Mouse (Mus musculus) cerebellum, adult 11 months (tissue): Measurements from ENCODE around the gene Cgnl1.
A peak's percentile ranks its signal among the peaks of the same experiment; 100 is the strongest.

Experiments
- DNase-seq: peaks from one replicate; pipeline ENCODE4 v3.0.0; 2022

Gene Cgnl1

DNA sequence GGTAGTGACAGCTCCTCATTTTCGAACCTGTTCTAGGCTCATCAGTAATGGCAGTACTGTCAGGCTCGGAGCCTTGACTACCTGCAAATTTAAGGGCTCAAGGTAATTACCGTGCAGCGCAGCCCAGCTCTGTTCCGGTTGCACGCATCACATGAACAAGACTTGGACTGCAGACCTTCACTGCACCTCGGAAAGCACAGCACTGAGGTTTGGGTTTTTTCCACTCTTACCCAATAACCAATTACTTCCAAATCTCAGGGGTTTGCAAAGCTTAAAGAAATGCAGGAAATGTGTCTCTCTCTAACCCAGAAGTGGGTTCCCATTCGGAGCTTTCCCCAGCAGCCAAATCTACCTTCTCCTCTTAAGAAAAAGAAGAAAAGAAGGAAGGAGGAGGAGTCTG, 5.1 kb downstream of the Cgnl1 start:
- DNase-seq: no peak

DNA sequence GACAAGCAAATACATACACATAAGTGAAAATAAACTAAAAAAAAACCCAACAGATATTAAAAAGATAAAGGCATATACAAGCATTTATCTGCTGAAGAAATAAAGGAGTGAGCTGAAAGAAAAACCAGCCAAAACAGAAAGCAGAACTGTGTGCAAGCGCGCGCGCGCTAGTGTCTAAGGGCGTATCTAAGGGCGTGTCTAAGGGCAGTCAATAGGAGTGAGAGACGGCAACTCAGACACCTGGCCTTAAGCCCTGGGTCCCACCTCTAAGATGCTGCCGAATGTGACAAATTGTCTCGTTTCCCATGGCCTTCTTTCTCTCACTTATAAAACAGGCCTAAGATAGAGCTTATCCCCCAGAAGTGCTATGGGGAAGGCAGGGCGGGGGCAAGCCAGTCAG, 6.9 kb downstream of the Cgnl1 start:
- no peak for DNase-seq

DNA sequence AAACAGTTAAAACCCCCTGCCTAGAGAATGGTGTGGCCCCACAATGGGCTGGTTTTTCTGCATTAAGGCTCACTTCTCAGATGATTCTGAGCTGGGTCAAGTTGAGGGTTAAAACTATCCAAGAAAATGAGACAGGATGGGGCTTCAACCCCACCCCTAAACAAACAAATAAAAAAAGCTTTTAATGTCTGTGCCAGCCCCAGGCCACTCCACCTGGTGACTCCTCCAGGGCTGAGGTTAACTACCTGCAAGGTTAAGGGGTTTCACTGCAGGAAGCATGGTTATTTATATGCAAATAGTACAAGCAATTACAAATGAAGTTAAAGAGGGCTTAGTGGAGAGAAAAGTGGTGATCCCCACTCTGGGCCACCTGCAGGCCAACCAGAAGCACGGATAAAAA, 8.1 kb downstream of the Cgnl1 start:
- no peak for DNase-seq

DNA sequence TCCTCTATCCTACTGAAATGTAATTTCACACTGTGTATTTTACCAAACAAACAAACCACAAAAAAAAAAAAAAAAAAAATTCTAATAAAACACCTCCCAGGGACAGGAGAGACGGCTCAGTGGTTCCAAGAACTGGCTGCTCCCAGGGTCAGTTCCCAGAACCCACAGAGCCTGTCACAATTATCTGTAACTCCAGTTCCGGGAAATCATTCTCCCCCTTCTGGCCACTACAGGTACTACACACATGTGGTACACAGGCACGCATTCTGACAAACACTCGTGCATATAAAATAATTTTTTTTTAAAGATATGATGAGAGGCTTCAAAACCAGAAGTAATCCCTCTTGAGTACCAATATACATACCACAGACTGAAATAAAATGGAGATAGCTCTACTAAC, 9.7 kb downstream of the Cgnl1 start:
- DNase-seq: no peak

DNA sequence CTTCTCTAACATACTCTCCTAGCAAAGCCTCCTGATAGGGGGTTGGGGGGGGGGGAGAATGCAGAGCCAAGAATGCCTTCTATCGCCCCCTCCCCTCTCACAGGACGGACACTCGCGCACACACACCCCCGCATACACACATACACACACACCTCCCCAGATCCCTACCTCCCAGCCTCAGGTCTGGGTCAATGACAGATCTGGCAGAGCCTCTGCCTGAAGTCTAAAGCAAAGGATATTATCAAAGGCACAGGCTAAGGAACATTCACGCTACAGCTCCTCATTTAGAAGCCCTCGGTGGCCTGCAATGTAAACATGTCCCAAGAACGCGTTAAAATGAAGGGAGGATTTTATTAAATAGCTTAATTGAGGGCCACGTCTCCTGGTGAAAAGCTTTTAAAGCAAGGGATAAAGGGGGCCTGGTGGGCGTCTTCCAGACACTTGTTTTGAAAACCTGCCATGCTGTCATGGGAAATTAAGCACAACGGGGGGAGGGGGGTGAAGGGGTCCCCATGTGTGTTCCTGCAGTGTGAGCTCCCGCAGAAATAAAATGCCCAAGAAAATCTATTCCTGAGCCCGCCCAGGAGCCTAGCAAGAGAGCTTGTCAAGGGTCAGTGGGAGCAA, 10.8 kb downstream of the Cgnl1 start:
- no peak for DNase-seq

DNA sequence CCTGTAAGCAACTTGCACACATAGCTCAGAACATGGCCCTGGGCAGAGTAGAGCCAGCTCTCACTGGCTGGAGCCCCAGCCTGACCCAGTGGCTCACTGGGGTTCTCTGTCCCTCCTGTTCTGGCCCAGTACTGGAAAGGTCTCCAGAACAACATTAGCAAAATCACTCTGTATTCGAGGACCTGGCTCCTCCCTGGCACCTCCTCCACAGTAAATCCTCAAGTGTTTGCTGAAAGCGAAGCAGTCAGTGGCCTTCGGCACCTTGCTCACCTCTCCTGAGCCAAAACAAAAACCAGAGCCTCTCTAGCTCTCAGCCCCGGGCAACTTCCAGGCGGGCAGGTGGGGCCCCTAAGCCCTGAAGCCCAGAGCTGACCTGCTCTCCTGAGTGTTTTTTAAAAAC, 11.5 kb downstream of the Cgnl1 start:
- DNase-seq: no peak

DNA sequence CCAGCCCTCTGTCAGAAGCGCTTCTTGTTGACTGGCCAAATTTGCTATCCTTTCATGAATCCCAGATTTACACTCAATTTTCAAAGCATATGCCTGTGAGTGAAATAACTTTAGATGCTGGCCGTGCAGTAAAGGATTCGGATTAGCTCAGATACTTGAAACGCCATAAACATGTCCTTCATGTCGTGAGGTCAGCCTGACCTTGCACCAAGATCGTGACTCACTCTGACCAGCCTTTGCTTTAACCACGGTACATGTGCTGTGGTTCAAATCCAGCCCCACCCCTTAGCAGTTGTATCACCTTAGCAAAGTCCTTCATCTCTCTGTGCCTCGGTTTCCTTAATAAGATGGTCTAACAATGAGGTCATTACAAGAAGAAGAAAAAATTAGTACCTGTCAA, 14.0 kb downstream of the Cgnl1 start:
- no peak for DNase-seq

DNA sequence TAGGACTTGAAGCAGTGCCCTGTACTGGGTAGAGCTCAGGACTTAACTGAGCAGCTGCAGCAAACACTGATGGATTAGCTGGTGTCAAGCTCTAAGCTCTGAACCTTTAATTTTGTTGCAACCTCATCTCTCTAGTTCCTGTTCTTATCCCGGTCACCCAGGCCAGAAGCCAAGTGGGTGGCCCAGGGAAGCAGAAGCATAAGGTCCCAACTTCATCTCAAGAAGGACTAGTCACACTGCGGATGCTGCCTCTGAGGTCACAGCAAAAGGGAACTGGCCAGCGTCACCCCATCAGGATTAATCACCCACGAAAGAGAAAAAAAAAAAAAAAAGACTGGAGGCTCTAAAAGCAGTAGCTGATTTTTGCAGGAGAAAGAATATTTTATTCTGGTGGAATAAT, 14.5 kb downstream of the Cgnl1 start:
- DNase-seq: no peak

DNA sequence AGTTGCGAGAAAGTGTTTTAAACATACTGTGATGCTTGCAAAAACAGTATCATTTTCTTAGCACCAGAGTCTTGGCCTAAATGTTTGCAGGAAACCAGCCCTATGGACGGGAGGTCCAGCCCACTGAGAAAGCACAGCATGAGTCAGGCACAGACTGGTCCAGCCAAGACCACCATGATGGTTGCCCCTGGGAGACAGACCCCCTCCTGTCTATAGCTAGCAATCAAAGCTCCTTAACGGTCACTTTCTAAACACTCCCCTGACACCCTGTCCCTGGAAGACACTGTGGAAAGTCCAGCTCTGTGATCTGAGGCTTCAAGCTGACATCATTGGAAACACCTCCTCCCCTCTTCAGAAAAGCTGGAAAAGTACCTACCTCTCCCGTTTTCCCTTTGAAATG, 17.4 kb downstream of the Cgnl1 start:
- DNase-seq: no peak

DNA sequence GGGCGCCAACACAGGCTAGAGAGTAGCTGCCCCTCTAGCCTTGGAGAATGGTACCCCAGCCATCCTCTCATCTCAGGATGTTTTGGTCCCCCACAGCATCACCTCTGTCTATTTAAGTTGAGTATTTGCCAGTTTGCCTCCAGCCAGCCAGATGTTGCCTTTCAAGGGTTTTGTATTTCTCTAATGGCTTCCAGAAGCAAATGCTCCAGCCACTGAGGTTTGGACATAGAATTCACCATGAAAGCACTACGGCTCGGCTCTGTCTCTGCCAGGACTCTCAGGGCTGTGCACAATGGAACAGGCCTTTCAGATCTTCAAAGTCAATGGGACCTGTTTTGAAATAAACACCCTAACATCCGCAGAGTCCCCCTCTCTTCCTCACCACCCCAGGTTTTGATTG, 17.9 kb downstream of the Cgnl1 start:
- no peak for DNase-seq

DNA sequence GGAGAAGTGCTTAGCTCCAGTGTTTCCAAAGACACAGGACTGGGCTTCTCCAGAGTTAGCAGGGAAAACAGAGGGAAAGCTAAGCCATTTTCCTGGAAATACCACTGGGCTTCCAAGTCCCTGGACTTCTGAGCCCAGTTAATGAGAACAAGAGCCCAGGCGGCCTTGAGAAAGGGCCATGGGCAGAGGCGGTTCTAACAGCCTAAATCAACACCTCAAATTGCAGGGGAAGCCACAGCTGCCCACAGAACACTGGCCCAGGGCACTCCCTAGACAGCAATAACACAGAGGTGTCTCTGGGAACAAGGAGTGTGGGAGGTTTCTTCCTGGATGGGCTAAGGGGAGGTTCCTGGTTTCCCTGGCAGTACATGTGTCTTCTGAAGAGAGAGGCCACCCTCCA, 18.3 kb downstream of the Cgnl1 start:
- DNase-seq: no peak

DNA sequence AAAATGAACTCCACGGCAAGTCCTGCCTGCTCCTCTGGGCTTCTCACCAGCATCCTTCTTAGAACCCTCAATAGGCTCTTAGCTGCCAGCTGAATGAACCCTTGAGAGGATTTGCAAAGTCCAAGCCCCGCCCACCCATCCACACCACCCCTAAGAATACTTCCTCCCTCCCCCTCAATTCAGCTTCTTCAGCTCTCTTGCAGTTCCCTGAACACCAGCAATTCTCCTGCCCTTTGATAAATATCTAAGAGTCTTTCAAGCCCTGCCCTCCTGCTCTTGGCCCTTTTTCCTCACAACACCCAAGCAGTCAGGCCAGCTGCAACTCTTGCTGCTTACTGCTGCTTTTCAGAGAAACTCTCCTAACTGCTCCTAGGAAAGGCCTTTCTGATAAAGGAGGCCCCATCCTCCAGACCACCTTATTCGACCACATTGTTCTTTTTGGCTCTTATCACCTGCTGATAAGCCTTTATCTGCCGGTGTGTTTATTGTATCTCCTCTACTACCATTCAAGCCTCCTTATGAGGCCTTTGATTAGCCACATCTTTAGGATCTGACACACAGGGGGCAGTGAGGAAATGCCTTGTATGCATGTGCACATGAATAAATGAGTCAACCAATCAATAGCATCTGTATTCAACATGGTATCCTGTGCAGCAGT, 21.3 kb downstream of the Cgnl1 start:
- DNase-seq: no peak

DNA sequence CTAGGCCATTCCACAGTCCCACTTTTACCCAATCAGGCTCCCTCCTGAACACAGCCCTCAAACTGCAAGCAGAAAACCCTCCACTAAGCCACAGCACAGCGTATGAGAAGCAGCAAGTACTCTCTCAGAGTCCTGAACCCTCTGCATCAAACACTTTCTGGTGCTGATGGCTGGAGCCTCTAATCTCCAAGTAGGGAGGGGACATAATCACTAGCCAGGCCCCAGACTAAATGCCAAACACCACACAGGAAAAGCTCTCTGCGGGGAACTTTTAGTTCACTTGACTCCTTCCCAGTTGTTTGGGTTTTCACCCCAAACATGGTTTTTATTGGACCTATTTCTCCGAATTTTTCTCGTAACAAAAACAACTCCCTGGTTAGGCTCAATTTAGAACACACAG, 25.0 kb downstream of the Cgnl1 start:
- DNase-seq: no peak

DNA sequence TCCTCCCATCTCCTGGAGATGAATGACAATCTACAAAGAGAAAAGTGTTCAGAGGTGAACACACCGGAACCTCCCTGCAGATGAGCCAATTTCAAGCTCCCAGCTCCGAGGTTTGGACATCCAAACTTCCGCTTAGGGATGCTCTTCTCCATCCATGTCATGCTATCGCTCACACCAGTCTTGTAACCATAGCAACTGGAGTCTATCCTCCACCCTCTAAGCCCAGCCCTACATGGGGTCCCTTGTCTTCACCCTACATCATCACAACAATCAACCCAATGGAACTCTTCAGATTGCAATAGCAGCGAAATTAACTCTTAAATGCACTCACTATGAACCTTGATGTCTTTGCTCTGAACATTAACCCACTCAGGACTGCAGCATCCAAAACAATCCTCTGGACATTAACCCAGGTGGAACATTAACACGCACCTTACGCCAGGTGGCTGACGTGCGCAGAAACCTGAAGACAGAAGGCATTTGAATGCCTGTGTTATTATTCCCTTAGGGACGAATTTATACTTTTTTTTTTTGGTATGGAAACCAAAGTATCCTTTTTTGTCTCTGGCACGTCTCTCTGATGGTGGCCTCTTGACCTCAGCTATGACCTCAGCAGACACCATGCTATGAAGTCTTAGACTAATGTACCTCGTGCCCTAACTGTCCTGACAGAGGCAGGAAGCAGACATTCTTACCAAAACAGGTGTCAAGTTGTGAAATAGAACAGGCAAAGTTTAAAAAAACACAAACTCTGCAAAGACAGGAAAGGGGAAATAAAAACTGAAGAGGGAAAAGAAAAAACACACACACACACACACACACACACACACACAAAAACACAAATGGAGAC, 33.1 kb downstream of the Cgnl1 start:
- no peak for DNase-seq

DNA sequence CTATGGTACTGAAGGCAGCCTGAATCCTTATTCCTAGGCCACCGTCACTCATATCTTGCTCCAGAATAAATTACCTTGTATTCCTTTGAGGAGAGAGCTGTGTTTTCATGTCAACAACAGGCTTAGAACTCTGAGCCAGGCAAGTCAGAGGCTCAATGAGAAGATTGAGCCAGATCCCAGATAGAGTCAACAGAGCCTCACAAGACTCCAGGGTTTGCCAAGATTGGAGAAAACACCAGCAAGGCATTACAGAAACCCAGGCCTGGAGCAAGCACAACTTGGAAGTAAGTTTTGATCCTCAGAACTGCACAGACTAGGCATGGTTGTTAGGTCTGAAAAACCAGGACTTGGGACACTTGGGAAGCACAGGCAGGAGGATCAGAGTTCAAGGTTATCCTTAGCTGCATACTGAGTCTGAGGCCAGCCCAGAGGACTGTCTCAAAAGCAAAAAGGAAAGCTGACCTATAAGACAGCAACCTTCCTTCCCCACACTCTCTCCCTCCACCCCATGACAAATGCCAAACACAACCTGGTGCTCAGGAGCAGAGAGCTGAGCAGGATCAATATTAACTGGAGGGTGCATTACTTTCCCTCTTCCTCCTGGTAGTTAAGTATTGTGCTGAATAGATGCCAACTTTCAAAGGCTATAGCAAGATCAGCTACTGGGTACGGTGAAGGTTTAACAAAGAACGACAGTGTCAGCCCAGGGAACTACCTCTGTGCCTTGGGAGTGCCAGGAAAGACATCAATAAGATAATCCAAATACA, 34.0 kb downstream of the Cgnl1 start:
- no peak for DNase-seq

DNA sequence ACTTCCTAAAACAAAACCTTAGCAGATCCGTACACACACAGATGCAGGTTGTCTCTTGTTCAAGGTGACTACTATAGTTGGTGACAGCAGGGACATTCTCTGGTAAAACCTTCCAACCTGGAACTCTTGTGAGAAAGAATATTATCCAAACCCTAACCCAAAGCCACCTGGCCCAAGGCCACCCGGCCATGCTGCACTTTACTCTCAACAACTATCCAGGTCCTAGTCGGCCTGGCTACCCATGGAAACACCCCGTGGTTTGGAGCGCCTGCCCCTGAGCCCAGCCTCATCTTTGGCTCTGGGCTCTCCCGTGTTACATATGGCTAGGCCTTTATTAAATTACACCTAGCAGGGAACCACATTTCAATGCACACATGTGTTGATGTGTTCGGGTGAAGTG, 35.5 kb downstream of the Cgnl1 start:
- no peak for DNase-seq

DNA sequence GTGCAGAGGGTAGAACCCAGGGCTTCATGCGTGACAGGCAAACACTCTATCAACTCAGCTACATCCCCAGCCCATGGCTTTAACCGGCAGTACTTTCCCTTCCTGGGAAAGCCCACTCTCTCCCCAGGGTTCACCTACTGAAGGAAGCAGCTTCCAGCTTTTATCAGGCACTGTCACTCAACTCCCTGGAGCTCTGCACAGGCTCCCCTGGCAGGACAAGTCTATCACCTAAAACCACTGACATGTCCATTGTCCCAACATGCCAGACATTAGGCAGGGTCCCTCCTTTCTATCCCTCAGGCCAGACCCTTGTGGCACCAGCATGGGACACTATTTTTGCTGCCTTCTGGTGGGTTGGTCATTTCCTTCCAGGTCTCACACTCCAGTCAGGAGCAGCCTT, 37.8 kb downstream of the Cgnl1 start:
- DNase-seq: no peak

DNA sequence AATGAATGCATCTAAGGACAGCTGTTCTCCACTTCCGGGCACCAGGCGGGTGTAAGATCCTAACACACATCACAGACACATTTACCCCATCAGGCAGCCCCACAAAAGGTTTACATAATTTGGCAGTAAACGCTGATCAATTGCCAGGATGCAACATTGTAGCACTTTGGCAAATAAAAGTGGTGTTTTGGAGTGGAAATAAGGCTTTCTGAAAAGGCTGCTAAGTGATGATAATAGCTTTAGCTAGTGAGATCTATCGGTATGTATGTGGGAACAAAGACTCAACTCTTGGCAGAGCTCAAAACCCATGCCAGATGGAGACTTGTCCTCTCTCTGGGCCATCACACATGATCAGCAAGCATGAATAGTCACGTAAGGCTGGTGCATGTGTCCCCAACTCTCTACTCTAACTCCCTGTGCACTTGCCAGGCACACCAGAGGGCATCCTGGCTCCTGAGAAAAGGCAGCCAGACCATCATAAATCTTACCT, 42.5 kb downstream of the Cgnl1 start:
- peak; percentile 81 for DNase-seq

DNA sequence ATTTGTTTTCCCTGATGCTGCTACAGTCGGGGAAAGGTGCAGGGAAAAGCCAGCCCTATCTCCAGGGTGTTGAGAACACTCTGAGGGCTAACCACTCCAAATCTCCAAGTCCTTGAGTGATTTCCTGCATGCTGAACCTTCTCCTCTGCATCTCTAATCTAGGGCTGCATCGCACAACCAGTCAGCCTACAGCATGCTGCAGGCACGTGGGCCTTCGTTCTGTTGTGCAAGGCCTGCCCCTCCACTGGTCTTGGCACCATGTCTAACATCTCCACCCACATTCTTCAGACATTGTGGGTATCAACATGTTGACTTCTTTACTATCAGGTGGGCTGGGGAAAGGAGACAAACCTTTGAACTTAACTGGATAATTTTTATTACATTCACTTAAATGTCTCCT, 44.2 kb downstream of the Cgnl1 start:
- DNase-seq: no peak

DNA sequence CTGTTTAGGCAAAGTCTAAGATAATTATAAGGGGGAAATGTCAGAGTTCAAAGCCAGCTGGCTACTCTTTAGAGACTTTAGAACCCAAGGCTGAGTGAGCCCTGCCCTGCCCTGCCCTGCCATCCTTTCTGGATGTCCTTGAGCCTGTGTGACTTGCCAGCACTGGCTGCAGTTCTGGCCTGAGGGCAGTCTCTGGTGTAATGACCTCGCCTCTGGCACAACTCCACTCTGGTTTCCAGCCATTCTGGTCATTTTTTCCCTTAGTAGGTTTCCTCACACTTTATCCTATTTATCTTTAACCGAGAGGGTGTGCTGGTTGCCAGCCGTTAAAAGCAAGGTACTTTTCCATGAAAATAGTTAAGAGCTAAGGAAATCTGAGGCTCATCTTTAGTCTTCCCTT, 45.3 kb downstream of the Cgnl1 start:
- DNase-seq: no peak

DNA sequence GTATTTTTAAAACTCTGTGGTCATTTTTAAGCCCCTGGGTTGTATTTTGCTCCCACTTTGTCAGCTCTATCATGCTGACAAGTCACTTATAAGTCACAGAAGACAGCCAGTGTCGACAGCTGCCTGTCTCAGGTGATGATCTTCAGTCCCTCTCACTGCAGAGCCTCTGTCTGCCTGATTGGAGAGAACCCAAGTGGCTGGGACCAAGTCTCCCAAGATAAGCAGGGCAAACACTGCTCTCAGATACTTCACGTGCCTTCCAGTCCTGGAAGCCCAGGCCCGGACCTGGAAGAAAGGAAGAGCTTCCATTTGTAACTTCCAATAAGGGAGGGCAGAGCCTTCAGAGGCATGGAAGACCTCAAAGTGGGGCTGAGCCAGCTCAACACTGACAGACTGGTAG, 49.0 kb downstream of the Cgnl1 start:
- DNase-seq: no peak

DNA sequence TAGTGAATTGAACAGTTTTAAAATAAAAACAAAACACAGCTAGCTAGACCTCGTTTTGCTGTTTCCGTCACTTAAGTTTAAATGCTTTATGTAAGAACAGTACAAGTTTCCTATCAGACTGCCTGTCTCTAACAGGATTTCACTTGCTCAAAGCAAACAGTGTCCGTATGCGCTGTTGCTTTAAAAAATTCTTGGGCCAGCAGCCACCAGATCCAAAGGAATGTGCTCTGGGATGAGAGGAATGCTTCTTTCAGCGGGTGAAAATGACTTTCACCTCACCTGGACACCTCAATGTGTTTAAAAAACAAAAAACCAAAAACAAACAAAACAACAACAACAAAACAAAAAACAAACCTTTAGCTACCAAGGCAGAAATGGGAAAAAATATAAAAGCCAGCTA, 54.4 kb downstream of the Cgnl1 start:
- no peak for DNase-seq

DNA sequence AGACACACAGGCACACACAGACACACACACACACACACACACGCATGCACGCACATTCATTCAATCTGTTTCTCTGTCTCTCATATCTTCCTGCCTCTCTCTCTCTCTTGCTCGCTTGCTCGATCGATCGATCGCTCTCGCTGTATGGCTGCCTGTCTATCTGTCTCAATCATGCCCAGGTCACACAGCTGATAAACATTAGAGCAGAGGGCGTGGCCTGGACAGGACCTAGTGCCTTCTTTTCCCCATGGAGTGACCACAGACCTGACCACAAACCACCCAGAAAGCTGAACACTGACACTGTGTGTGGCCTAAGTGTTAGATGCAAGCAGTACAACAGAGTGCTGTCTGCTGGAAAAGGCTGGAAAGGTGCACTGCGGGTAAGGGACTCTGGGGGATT, 60.6 kb downstream of the Cgnl1 start:
- no peak for DNase-seq
